Mouse (Mus musculus) gastrocnemius, postnatal 4 days (tissue): ENCODE data around the gene Tra2b. TPM values are rescaled to one million over a fixed set of nuclear protein-coding genes. Genes with fewer than 3 reads are reported as not detected.
"Not testable (repeated sequence)": the region's sequence is repeated elsewhere in the genome, so short reads cannot be mapped to it uniquely, and the experiment has no call there.

Experiments used
- DNase-seq, 2 experiments: peaks; one replicate each; pipeline ENCODE4 v3.0.0; 2021 to 2022; ENCODE audit warnings: low spot score in 2 of 2, mixed read lengths in 2 of 2
- long read RNA-seq, 2 experiments: library from polyadenylated mRNA; stranded (forward); transcript quantifications; one replicate each; pipeline ENCODE4 v2.0.0; 2021
- total RNA-seq, 2 experiments: library from RNA; stranded (reverse); gene quantifications; 2 replicates each; pipeline ENCODE4 v1.2.3; 2021

The Tra2b gene
- 10 to 100 TPM; 86.1 to 95.0 TPM for total RNA-seq
- long read RNA-seq, experiment 1, transcript Tra2b-204 (9 exons, 3,403 nt) = major isoform, 14 of 23 reads
- long read RNA-seq, experiment 1, partial matches to known transcripts = 3 of 23 reads
- long read RNA-seq, experiment 1, other reads (novel, unspliced or antisense) = 3 of 23 reads
- long read RNA-seq, experiment 2, transcript Tra2b-204 (9 exons, 3,403 nt) = major isoform, 10 of 20 reads
- long read RNA-seq, experiment 2, partial matches to known transcripts = 6 of 20 reads
- long read RNA-seq, experiment 2, other reads (novel, unspliced or antisense) = 2 of 20 reads

DNA sequence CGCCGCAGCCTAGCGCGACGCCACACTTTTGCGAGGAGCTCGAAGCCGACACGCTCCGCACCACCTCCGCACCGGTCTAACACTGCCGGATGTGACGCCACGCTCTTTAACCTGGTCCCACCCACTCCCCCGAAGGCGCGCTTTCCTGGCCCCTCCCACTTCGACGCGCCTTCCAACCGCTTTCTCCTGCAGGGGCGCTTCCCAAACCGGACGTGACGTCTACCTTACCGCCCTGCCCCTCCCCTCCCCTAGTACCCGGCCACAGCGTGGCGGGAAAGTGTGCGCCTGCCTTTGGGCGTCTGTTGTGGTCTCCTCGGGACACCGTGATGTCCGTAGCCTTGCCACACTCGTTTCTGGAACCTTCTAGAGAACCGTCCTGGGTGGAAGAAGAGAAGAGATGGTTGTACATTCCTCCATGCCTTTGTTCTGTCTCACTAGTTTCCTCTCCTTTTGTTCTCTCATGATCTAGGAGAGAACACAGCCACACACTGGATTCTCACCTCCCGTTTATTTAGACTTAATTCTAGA, at the start of gene Tra2b:
Gene Tra2b, minus strand, starts transcription at position 157 of the 528 bp plus-strand sequence.
- peak; percentile 95 to 97 for DNase-seq

DNA sequence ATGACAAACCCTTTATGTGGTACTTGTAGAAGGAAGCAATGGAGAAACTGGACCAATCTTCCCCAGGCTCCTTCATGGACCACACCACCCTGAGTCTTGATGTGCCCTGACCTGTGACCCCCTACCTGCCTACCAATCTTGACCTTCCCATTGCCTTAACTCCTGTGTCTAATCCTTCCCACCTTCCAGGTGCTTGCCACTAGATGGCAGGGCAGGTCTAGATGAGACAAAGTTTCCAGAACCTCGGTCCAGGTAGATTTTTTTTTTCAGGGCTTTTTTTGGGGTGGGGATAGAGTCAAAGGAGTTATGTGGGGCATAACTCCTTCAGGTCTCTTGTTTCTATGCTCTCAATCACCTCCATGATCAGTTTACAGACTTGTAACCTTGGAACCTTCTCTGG, 44.8 kb upstream of the Tra2b start:
- no peak for DNase-seq

DNA sequence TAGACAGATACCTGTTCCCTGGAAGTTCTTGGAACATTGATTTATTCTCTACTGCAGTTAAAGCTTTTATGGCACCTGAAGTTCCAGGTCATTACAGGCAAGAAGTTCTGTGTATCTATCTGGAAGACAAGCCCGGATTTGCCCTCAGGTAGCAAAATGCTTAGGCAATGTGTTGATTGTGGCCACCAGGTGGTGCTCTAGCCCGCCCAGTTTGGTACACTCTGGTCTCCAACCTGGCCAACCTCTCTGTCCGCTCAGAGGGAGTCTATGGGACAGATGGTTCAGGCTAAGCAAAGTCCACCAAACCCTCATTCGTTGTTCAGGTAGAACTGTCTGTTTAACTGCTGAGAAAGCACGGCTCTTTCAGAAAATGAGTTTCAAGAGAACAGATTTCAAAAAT, 36.8 kb upstream of the Tra2b start:
- DNase-seq = peak; percentile 59 to 79

DNA sequence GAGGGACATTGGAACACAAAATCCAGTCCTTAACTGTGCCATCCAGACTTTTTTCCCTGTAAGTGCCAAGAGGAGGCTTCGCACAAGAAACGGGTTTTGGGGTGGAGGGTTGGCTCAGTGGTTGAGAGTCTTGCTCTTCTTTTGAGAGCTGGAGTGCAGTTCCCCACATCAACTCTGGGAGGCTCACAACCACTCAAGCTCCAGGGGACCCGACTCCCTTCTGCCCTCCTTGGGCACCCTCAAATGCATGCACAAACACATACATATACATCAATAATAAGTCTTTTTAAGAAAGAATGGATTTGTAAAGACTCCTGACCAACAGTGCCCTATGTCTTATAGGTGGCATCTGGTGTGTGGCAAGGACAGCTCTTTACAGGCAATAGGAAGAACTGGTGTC, 35.6 kb upstream of the Tra2b start:
- no peak for DNase-seq

DNA sequence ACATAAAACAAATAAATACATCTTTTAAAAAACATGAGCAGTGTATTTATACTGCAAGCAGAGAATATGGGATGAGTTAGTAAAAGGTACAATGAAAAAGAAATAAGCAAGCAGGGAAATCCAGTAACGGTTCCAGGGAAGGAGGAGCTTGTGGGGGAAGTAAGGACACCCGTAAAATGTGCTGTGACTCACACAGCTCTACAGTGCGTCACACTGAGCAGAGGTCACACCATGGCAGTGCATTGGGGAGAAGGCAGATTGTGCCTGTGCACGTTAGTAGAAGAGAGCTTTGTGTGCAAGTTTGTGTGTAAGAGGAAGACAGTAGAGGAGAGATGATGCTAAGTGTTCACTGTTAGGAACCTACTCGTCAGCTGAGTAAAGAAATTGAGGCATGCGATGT, 31.1 kb upstream of the Tra2b start:
- no peak for DNase-seq

DNA sequence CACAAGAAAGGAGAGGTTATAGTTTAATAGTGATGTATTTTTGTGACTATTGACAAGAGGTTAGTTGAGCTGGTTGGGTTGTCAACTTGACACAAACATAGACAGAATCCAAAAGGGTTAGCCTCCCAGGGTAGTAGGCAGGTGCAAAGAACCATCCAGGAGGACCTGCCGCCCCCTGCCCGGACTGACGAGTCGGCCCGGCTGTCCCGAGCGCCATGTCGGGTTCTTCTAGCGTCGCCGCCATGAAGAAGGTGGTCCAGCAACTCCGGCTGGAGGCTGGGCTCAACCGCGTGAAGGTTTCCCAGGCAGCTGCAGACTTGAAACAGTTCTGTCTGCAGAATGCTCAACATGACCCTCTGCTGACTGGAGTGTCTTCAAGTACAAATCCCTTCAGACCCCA, 29.0 kb upstream of the Tra2b start:
- not testable (repeated sequence) for DNase-seq

DNA sequence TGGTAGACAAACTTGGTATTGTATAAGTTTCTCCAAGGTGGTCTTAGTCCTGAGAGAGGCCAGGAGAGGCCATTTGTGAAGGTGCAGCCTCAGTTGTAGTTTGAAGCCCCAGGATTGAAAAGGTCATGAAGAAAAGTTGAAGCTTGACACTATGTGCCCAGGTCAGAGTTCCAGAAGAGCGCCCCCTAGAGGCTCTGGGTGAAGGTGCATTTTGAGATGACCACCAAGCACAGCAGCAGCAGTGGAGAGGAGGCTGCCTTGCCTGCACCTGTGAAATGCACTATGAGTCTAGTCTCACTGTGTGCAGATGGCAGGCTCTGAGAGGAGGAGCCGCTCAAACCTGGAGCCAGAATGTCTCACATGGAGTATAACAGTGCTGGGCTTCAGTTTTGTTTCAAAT, 27.8 kb upstream of the Tra2b start:
- DNase-seq = no peak

DNA sequence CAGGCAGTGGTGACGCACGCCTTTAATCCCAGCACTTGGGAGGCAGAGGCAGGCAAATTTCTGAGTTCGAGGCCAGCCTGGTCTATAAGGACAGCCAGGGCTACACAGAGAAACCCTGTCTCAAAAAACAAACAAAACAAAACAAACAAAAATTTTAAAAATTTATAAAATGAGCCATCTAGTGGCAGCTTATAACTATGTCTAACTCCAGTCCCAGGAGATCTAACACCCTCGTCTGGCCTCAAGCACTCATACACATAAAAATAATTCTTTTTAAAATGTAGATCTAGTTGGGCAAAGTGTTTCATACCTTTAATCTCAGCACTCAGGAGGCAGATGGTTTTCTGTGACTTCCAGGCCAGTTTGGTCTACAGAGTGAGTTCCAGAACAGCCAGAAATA, 26.6 kb upstream of the Tra2b start:
- no peak for DNase-seq

DNA sequence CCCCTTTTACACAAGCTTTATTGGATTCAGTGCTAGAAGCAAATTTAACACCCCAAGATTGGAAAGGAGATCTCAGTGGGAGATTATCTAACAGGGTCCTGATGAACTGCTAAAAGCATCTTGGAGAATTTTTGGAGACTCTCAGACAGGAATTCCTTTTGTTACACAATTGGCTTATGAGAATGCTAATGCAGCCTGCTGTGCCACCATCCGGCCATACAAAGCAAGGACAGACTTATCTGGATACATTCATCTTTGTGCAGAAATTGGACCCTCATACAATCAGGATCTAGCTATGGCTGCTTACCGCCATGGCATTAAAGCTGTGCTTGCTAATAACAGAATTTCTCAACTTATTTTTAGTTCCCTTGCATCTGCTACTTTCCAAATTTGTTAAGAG, 23.8 kb upstream of the Tra2b start:
- no peak for DNase-seq

DNA sequence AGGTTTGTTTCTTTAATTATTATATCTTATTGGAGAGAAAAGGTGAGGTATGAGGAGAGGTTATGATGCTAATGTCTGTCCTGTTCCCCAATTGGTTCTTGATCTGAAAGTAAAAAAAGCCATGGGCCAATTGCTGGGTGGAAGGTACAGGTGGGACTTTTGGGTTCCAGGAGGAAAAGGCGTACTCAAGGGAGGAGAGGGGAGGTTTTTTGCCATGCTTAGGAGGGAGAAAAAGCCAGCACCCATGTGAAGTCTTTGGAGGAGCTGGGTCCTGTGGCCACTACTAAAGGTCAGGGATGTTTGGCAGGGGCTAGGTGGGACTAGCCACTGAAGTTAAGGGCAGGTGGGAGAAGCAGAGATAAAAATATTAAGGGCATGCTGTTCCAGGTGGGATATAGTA, 21.2 kb upstream of the Tra2b start:
- no peak for DNase-seq

DNA sequence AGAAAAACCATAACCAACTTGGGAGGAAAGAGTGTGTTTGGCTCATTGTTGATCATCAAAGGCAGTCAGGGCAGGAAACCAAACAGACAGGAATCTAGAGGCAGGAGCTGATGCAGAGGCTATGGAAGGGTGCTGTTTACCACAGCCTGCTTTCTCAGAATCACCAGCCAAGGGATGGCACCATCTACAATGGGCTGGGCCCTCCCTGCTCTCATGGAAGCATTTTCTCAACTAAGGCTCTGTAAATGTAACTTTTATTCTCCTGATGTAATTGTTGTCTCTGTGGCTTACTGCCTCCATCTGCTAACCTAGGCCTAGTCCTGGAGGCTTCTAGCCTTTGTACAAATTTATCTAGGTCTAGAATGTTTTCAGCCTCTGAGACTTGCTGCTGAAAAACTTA, 10.7 kb upstream of the Tra2b start:
- no peak for DNase-seq

DNA sequence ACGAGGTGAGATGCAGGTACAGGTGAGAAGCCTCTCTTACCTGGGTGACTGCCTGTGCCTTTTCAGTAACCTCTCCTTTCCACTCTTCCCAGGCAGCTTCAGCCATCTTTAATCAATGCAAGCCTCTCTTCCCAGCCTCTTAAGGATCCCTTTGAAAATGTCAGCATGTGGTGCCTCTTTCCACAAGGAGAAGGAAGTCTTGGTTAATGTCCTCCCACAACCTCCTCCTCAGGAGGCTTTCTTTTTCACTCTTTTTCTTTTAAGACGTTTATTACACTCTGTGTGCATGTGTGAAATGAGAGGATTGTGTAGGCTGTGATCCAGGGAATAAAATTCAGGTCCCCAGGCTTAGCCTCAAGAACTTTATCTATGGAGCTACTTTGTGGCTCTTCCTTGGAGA, 9.3 kb upstream of the Tra2b start:
- DNase-seq = no peak

DNA sequence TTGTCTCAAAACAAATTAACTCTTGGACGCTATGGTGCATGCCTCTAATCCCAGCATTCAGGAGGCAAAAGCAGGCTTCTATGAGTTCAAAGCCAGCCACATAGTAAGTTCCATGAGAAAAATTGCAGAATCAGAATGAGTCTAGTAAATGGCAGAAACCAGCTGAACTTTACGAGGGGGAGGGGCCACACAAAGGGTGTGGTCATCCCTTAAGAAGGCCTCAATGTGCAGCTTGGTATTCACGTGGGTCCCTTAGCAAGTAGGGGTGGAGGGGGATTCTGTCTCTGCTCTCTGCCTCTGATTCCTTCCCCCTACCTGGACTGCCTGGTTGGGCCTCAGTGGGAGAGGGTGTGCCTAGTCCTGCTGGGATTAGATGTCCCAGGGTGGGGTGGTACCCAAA, 4.7 kb upstream of the Tra2b start:
- DNase-seq = no peak

DNA sequence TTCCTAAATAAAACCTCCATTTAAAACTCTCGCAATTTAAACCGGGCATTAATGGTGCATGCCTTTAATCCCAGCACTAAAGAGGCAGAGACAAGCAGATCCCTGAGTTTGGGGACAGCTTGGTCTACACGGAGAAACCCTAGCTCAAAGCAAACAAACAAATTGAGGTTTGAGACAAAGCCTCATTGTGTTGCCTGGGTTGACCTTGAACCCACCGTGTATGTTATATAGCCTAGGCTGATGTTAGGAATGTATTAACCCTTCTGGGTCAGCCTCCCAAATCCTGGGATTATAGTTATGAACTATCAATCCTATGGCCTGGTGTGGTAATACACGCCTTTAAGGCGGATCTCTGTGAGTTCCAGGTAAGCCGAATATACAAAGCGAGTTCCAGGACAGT, 579 bp upstream of the Tra2b start:
- no peak for DNase-seq

DNA sequence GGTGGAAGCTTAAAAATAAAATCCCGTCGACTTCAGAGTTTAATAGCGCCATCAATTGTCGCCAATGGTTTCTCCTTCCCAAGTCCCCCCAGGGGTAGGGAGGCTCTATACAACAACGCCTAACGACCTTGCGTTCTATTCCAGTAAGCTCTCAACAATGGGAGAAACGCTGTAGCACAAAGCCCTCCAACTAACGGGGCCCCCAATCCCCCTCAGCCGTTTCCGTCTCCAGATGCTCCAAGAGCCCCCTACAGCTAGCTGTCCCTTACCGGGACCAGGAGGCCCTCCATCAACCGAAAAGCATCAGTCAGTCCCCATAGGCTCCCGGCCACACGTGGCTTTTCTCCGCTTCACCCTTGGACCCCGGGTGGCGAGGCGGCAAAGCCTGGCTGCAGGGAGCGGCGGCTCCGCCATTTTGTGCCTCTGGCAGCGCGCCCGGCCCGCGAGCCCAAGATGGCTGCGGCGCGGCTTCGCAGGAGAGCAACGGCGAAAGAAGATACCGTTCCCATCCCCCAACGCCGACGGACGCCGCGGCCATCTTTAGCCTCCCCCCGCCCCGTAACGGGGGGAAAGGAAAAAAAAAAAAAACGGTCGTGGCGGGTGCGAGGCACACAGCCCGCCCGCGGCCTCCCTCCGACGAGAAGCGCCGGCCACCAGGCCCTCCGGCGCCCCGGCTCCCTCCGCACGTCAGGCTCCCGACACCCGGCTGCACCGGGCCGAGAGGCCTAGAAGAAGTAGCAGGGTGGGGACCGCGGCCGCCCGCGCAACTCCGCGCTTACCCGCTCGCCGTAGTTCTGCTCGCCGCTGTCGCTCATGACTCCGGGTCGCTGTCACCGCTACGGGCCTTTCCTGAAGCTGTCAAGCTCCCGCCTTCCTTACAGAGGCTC, 600 bp downstream of the Tra2b start:
- peak; percentile 83 to 89 for DNase-seq

DNA sequence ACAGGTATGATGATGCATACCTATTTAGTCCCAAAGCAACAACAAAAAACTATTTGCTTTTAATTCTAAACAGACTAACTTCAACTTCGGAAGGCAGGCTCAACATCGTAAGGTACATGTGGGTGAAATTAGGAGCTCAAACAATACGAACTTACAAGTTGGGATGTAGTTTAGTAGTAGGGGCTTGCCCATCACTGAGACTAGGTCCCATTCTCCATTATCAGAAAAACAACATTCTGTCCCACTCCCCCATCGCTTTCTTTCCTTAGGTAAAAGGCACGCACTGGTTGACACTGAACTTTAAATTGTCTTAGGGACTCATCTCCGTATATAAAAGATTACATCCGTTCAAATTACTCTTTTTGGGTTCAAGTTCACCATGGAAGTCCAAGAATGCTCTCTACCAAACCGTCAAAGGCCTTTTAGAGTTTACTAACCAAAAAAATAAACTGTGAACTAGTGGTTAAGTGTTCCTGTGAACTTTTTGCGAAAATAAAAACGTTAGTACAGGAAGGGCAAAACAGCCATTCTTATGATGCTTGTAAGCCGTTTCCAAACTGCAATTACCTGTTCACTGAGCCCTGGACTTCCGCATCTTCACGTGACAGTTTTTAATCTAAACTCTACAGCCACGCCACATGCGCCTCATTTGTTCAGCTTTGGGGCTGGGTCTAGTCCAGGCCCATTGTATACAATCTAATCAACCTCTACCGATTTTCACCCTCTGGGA, 1.4 kb downstream of the Tra2b start:
- DNase-seq = no peak

DNA sequence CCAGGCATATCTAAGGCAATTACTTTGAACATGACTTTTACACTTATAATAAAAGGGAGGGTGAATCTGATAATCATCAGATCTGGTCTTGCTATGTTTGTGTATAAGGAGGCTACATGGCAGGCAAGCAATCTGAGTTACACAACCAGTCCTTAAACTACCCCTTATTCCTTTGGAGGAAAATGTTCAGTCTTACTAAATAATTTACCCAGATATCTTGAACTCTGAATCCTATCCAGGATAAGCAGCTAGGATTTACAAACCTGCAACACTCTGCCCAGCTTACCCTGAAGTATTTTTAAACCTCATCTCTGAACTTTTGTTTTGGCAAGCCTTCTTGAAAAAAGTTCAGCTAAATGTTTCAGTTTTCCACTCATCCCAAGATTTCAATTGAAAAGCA, 2.7 kb downstream of the Tra2b start:
- DNase-seq = no peak

DNA sequence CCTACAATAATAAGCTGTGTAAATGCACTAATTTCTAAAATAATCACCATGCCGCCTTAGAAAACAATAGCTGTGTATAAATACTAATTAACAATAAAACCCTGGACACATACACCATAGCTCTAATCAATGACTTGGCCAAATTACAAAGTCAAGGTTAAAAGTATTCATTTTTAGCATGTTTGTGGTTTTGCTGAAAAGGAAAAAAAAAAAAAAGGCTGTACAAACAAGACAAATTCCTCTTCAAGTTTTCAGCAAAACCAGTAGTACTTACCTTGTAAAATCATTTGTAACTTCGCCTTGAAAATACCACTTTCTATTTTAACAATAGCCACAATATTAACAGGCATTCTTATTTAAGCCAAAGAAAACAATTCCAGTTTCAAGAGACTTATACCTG, 4.2 kb downstream of the Tra2b start:
- no peak for DNase-seq

DNA sequence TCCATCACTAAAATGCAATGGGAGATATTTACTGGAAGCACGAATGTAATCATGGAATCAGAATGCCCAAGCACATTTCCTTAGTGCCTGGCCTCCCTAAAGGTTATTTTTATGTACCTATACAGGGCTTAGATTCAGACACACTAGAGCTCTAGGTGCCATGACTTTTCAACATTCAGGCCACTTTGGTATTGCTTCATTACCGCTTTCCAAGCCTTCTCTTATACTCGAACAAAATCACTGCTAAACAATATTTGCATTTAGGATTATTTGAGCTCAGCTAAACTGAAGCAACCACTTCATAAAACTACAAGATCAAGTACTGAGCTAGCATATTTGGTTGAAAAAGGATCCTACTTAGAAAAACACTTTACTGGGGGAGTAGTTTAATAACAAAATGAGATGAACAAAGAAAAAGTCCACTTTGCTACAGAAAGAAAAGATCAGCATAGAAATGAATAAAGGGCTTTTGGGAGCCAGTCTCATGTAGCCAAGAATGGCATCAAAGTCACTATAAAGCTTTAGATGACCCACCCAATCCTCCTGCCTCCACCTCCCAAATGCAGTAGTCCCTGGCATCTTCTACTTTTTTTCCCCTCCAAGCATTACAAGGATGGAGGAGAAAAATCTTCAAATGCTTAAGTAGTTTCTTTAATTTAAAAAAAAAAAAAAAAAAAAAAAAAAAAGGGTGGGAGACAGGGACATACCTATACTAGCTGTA, 5.2 kb downstream of the Tra2b start:
- no peak for DNase-seq

DNA sequence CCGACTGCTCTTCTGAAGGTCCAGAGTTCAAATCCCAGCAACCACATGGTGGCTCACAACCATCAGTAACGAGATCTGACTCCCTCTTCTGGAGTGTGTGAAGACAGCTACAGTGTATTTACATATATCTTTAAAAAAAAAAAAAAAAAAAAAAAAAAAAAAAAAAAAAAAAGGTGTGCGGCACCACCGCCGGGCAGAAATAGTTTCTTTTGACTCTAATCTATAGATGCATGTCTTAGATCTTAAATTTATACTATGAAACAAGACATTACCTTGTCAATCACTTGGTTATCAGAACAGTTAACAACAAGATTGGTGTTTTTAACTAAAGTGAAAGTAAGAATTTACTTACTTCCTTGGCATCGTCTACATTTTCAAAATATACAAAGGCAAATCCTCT, 13.6 kb downstream of the Tra2b start:
- not testable (repeated sequence) for DNase-seq

DNA sequence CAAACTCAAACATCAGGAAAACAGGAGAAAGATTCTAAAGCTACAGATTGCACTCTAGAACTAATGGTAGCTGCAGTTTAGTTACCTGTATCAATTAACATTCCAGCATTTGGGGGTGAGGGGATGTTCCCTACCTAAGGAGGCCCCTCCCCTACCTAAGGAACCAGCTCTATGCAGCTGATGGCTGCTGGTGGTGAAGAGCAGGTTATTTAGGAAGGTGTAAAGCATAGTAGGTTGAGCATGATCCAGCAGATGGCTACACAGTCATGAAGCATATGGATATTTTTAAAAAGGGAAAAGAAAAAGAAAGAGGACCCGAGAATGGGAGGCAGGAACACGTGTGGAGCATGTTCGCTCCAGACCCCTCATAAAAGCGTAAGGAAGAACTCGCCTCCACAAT, 15.5 kb downstream of the Tra2b start:
- no peak for DNase-seq
